Mouse (Mus musculus): ENCODE measurements around the gene Hook1. TPM values are rescaled to one million over a fixed set of nuclear protein-coding genes. Genes with fewer than 3 reads are reported as not detected.

Gene Hook1
- 7.7 and 13.1 TPM in 2 replicates for polyA plus RNA-seq (2014; fragmentation: Nextera tagmentation; extraction: Ambion mirVana)

GRCm38 (mm10) chr4:95966928-95967724 lies at the start of gene Hook1:
TSS of gene Hook1 (plus strand) at chr4:95967240.
- peak within 1 kb of the TSS; percentile 83 for H3K9ac ChIP-seq (ENCODE audit: low read depth, low read length)
- peak; percentile 100 for ATAC-seq (replicated peaks; ENCODE audit: insufficient number of reproducible peaks, low FRiP score, low TSS enrichment)
- under 1% methylated on average over 81 of the region's 82 CpGs for WGBS (ENCODE audit: insufficient replicate concordance)
- peak within 1 kb of the TSS; percentile 91 for H3K4me2 ChIP-seq
- no peak within 1 kb of the TSS for H3K27ac ChIP-seq (ENCODE audit: low read depth, low read length)
- no peaks in the 10 kb centered on the region for H3K9me3 ChIP-seq (replicated peaks; ENCODE audit: control insufficient read depth, low read length)
- H3K4me3 ChIP-seq (ENCODE audit: low read depth, low read length), result peak within 1 kb of the TSS; percentile 73
- H3K36me3 ChIP-seq (ENCODE audit: control insufficient read depth, insufficient read depth, low read length), result no peaks in the 10 kb centered on the region
- no peaks in the 10 kb centered on the region for H3K27me3 ChIP-seq (ENCODE audit: control insufficient read depth, insufficient read depth, low read length)
- no peaks in the 10 kb centered on the region for H3K4me1 ChIP-seq (ENCODE audit: control insufficient read depth, insufficient read depth, low read length)

- Histone ChIP-seq H3K4me2 (no peak overlapping the region), H3K27ac (ENCODE audit: low read depth, low read length) (no peak overlapping the region), H3K9ac (ENCODE audit: low read depth, low read length) (no peak overlapping the region), H3K9me3 (replicated peaks; ENCODE audit: control insufficient read depth, low read length) (no peaks in the 10 kb centered on the region), H3K4me3 (ENCODE audit: low read depth, low read length) (no peak overlapping the region), H3K36me3 (ENCODE audit: control insufficient read depth, insufficient read depth, low read length) (no peaks in the 10 kb centered on the region), H3K27me3 (ENCODE audit: control insufficient read depth, insufficient read depth, low read length) (no peaks in the 10 kb centered on the region), H3K4me1 (ENCODE audit: control insufficient read depth, insufficient read depth, low read length) (peaks cover 5% of the 10 kb centered on the region; the same call in 1 of the 2 replicates)
- no peak for ATAC-seq (replicated peaks; ENCODE audit: insufficient number of reproducible peaks, low FRiP score, low TSS enrichment)
- 75% methylated on average over 6 of the region's 6 CpGs for WGBS (ENCODE audit: insufficient replicate concordance)
Observed at GRCm38 (mm10) chr4:95917703-95918102, 49.3 kb upstream of the Hook1 start.

- 68% methylated on average over 4 of the region's 4 CpGs for WGBS (ENCODE audit: insufficient replicate concordance)
- Histone ChIP-seq H3K4me1 (ENCODE audit: control insufficient read depth, insufficient read depth, low read length) (peaks cover 5% of the 10 kb centered on the region; the same call in 1 of the 2 replicates), H3K27me3 (ENCODE audit: control insufficient read depth, insufficient read depth, low read length) (no peaks in the 10 kb centered on the region), H3K36me3 (ENCODE audit: control insufficient read depth, insufficient read depth, low read length) (no peaks in the 10 kb centered on the region), H3K4me2 (no peak overlapping the region), H3K4me3 (ENCODE audit: low read depth, low read length) (no peak overlapping the region), H3K9ac (ENCODE audit: low read depth, low read length) (no peak overlapping the region), H3K27ac (ENCODE audit: low read depth, low read length) (no peak overlapping the region), H3K9me3 (replicated peaks; ENCODE audit: control insufficient read depth, low read length) (no peaks in the 10 kb centered on the region)
- ATAC-seq (replicated peaks; ENCODE audit: insufficient number of reproducible peaks, low FRiP score, low TSS enrichment), result no peak
Observed at GRCm38 (mm10) chr4:95920448-95920847, 46.6 kb upstream of the Hook1 start.

- Histone ChIP-seq H3K9ac (ENCODE audit: low read depth, low read length) (no peak overlapping the region), H3K4me1 (ENCODE audit: control insufficient read depth, insufficient read depth, low read length) (no peaks in the 10 kb centered on the region), H3K4me3 (ENCODE audit: low read depth, low read length) (no peak overlapping the region), H3K9me3 (replicated peaks; ENCODE audit: control insufficient read depth, low read length) (no peaks in the 10 kb centered on the region), H3K27ac (ENCODE audit: low read depth, low read length) (no peak overlapping the region), H3K4me2 (no peak overlapping the region), H3K36me3 (ENCODE audit: control insufficient read depth, insufficient read depth, low read length) (no peaks in the 10 kb centered on the region), H3K27me3 (ENCODE audit: control insufficient read depth, insufficient read depth, low read length) (no peaks in the 10 kb centered on the region)
- 0 out of 2 replicates have a peak, but pooled peaks have one; percentile 18 for ATAC-seq (replicated peaks; ENCODE audit: insufficient number of reproducible peaks, low FRiP score, low TSS enrichment)
- 14% methylated on average over 7 of the region's 7 CpGs for WGBS (ENCODE audit: insufficient replicate concordance)
Observed at GRCm38 (mm10) chr4:95924210-95925184, 42.5 kb upstream of the Hook1 start.

GRCm38 (mm10) chr4:95928846-95929245 lies 38.2 kb upstream of the Hook1 start:
- Histone ChIP-seq H3K36me3 (ENCODE audit: control insufficient read depth, insufficient read depth, low read length) (no peaks in the 10 kb centered on the region), H3K4me3 (ENCODE audit: low read depth, low read length) (no peak overlapping the region), H3K9ac (ENCODE audit: low read depth, low read length) (no peak overlapping the region), H3K4me2 (no peak overlapping the region), H3K4me1 (ENCODE audit: control insufficient read depth, insufficient read depth, low read length) (no peaks in the 10 kb centered on the region), H3K9me3 (replicated peaks; ENCODE audit: control insufficient read depth, low read length) (no peaks in the 10 kb centered on the region), H3K27ac (ENCODE audit: low read depth, low read length) (no peak overlapping the region), H3K27me3 (ENCODE audit: control insufficient read depth, insufficient read depth, low read length) (no peaks in the 10 kb centered on the region)
- 81% methylated on average over 1 of the region's 1 CpGs for WGBS (ENCODE audit: insufficient replicate concordance)
- ATAC-seq (replicated peaks; ENCODE audit: insufficient number of reproducible peaks, low FRiP score, low TSS enrichment), result no peak

GRCm38 (mm10) chr4:95929936-95930335 lies 37.1 kb upstream of the Hook1 start:
- WGBS (ENCODE audit: insufficient replicate concordance), result 89% methylated on average over 1 of the region's 1 CpGs
- H3K36me3 ChIP-seq (ENCODE audit: control insufficient read depth, insufficient read depth, low read length), result no peaks in the 10 kb centered on the region
- no peak overlapping the region for H3K9ac ChIP-seq (ENCODE audit: low read depth, low read length)
- H3K27me3 ChIP-seq (ENCODE audit: control insufficient read depth, insufficient read depth, low read length), result no peaks in the 10 kb centered on the region
- H3K4me1 ChIP-seq (ENCODE audit: control insufficient read depth, insufficient read depth, low read length), result no peaks in the 10 kb centered on the region
- no peak overlapping the region for H3K27ac ChIP-seq (ENCODE audit: low read depth, low read length)
- no peak overlapping the region for H3K4me3 ChIP-seq (ENCODE audit: low read depth, low read length)
- no peaks in the 10 kb centered on the region for H3K9me3 ChIP-seq (replicated peaks; ENCODE audit: control insufficient read depth, low read length)
- no peak overlapping the region for H3K4me2 ChIP-seq
- no peak for ATAC-seq (replicated peaks; ENCODE audit: insufficient number of reproducible peaks, low FRiP score, low TSS enrichment)

- ATAC-seq (replicated peaks; ENCODE audit: insufficient number of reproducible peaks, low FRiP score, low TSS enrichment), result no peak
- Histone ChIP-seq H3K27me3 (ENCODE audit: control insufficient read depth, insufficient read depth, low read length) (no peaks in the 10 kb centered on the region), H3K9ac (ENCODE audit: low read depth, low read length) (no peak overlapping the region)
Observed at GRCm38 (mm10) chr4:95931331-95931730, 35.7 kb upstream of the Hook1 start.

GRCm38 (mm10) chr4:95933801-95934356 lies 33.2 kb upstream of the Hook1 start:
- ATAC-seq (replicated peaks; ENCODE audit: insufficient number of reproducible peaks, low FRiP score, low TSS enrichment), result no peak
- no peak overlapping the region for H3K4me3 ChIP-seq (ENCODE audit: low read depth, low read length)

More at GRCm38 (mm10) chr4:95931331-95931730, 35.7 kb upstream of the Hook1 start:
- Histone ChIP-seq H3K36me3 (ENCODE audit: control insufficient read depth, insufficient read depth, low read length) (no peaks in the 10 kb centered on the region), H3K4me3 (ENCODE audit: low read depth, low read length) (no peak overlapping the region), H3K4me1 (ENCODE audit: control insufficient read depth, insufficient read depth, low read length) (no peaks in the 10 kb centered on the region), H3K27ac (ENCODE audit: low read depth, low read length) (no peak overlapping the region), H3K4me2 (no peak overlapping the region), H3K9me3 (replicated peaks; ENCODE audit: control insufficient read depth, low read length) (no peaks in the 10 kb centered on the region)
- 54% methylated on average over 2 of the region's 2 CpGs for WGBS (ENCODE audit: insufficient replicate concordance)

More at GRCm38 (mm10) chr4:95933801-95934356, 33.2 kb upstream of the Hook1 start:
- Histone ChIP-seq H3K4me2 (no peak overlapping the region), H3K27ac (ENCODE audit: low read depth, low read length) (no peak overlapping the region), H3K4me1 (ENCODE audit: control insufficient read depth, insufficient read depth, low read length) (no peaks in the 10 kb centered on the region), H3K9me3 (replicated peaks; ENCODE audit: control insufficient read depth, low read length) (no peaks in the 10 kb centered on the region), H3K36me3 (ENCODE audit: control insufficient read depth, insufficient read depth, low read length) (no peaks in the 10 kb centered on the region), H3K27me3 (ENCODE audit: control insufficient read depth, insufficient read depth, low read length) (no peaks in the 10 kb centered on the region), H3K9ac (ENCODE audit: low read depth, low read length) (no peak overlapping the region)
- 81% methylated on average over 9 of the region's 9 CpGs for WGBS (ENCODE audit: insufficient replicate concordance)
